Mouse (Mus musculus): ENCODE results near the gene Slc6a19. TPM values are rescaled to one million over a fixed set of nuclear protein-coding genes. Genes with fewer than 3 reads are reported as not detected.

Gene Slc6a19
- polyA plus RNA-seq, 1 experiment = 18.6 TPM

GRCm38 (mm10) chr13:73693333-73693732, 11.3 kb downstream of the Slc6a19 start:
- Histone ChIP-seq H3K27ac (ENCODE audit: control insufficient read depth, insufficient read depth, low read length) (no peak overlapping the region), H3K4me3 (ENCODE audit: control insufficient read depth, insufficient read depth, low read length) (no peak overlapping the region)
- WGBS = 83% methylated on average over 2 of the region's 2 CpGs

GRCm38 (mm10) chr13:73692249-73692868, 12.3 kb downstream of the Slc6a19 start:
- peak; percentile 81 for TF ChIP-seq CTCF (IDR thresholded peaks at IDR 0.05; ENCODE audit: borderline replicate concordance, control insufficient read depth, extremely low read depth, insufficient read depth, low read length, poor library complexity)
- no peak for TF ChIP-seq POLR2A (IDR thresholded peaks at IDR 0.05; ENCODE audit: control insufficient read depth, extremely low read depth, insufficient read depth, low read length, poor library complexity)
- 49% methylated on average over 10 of the region's 10 CpGs for WGBS
- H3K27ac ChIP-seq (ENCODE audit: control insufficient read depth, insufficient read depth, low read length) = peak overlapping the region; percentile 15; the same call in 1 of the 2 replicates
- no peaks in the 10 kb centered on the region for H3K36me3 ChIP-seq (ENCODE audit: control insufficient read depth, insufficient read depth, low read length)
- peak; percentile 91 for DNase-seq
- H3K27me3 ChIP-seq (ENCODE audit: control insufficient read depth, insufficient read depth, low read length) = no peaks in the 10 kb centered on the region
- H3K4me3 ChIP-seq (ENCODE audit: control insufficient read depth, insufficient read depth, low read length) = peak overlapping the region; percentile 13
- H3K4me1 ChIP-seq (replicated peaks; ENCODE audit: control insufficient read depth, insufficient read depth, low read length) = peaks cover 60% of the 10 kb centered on the region

More at GRCm38 (mm10) chr13:73693333-73693732, 11.3 kb downstream of the Slc6a19 start:
- DNase-seq = no peak
- Histone ChIP-seq H3K36me3 (ENCODE audit: control insufficient read depth, insufficient read depth, low read length) (no peaks in the 10 kb centered on the region), H3K27me3 (ENCODE audit: control insufficient read depth, insufficient read depth, low read length) (no peaks in the 10 kb centered on the region), H3K4me1 (replicated peaks; ENCODE audit: control insufficient read depth, insufficient read depth, low read length) (peaks cover 53% of the 10 kb centered on the region)
- TF ChIP-seq CTCF (IDR thresholded peaks at IDR 0.05; ENCODE audit: borderline replicate concordance, control insufficient read depth, extremely low read depth, insufficient read depth, low read length, poor library complexity) (no peak), POLR2A (IDR thresholded peaks at IDR 0.05; ENCODE audit: control insufficient read depth, extremely low read depth, insufficient read depth, low read length, poor library complexity) (no peak)

- Histone ChIP-seq H3K27me3 (ENCODE audit: control insufficient read depth, insufficient read depth, low read length) (no peaks in the 10 kb centered on the region), H3K27ac (ENCODE audit: control insufficient read depth, insufficient read depth, low read length) (peak overlapping the region; percentile 87), H3K4me1 (replicated peaks; ENCODE audit: control insufficient read depth, insufficient read depth, low read length) (peaks cover 78% of the 10 kb centered on the region), H3K36me3 (ENCODE audit: control insufficient read depth, insufficient read depth, low read length) (no peaks in the 10 kb centered on the region), H3K4me3 (ENCODE audit: control insufficient read depth, insufficient read depth, low read length) (peak overlapping the region; percentile 42)
- TF ChIP-seq CTCF (IDR thresholded peaks at IDR 0.05; ENCODE audit: borderline replicate concordance, control insufficient read depth, extremely low read depth, insufficient read depth, low read length, poor library complexity) (peak; percentile 19; the same call in 1 of the 2 replicates), POLR2A (IDR thresholded peaks at IDR 0.05; ENCODE audit: control insufficient read depth, extremely low read depth, insufficient read depth, low read length, poor library complexity) (peak; percentile 53; the same call in 1 of the 2 replicates)
- WGBS = 28% methylated on average over 4 of the region's 4 CpGs
- peak; percentile 73 for DNase-seq
Measured at GRCm38 (mm10) chr13:73688934-73689333, 15.7 kb downstream of the Slc6a19 start.

GRCm38 (mm10) chr13:73687601-73688000, 17.1 kb downstream of the Slc6a19 start:
- TF ChIP-seq POLR2A (IDR thresholded peaks at IDR 0.05; ENCODE audit: control insufficient read depth, extremely low read depth, insufficient read depth, low read length, poor library complexity) (no peak), CTCF (IDR thresholded peaks at IDR 0.05; ENCODE audit: borderline replicate concordance, control insufficient read depth, extremely low read depth, insufficient read depth, low read length, poor library complexity) (no peak)
- peaks cover 80% of the 10 kb centered on the region for H3K4me1 ChIP-seq (replicated peaks; ENCODE audit: control insufficient read depth, insufficient read depth, low read length)
- no peaks in the 10 kb centered on the region; the same call in 1 of the 2 replicates for H3K36me3 ChIP-seq (ENCODE audit: control insufficient read depth, insufficient read depth, low read length)
- no peak for DNase-seq
- H3K27me3 ChIP-seq (ENCODE audit: control insufficient read depth, insufficient read depth, low read length) = no peaks in the 10 kb centered on the region
- H3K4me3 ChIP-seq (ENCODE audit: control insufficient read depth, insufficient read depth, low read length) = peak overlapping the region; percentile 36
- H3K27ac ChIP-seq (ENCODE audit: control insufficient read depth, insufficient read depth, low read length) = peak overlapping the region; percentile 68
- 96% methylated on average over 3 of the region's 3 CpGs for WGBS

GRCm38 (mm10) chr13:73685502-73685901, 19.2 kb downstream of the Slc6a19 start:
- 68% methylated on average over 6 of the region's 6 CpGs for WGBS
- no peak for DNase-seq
- Histone ChIP-seq H3K27me3 (ENCODE audit: control insufficient read depth, insufficient read depth, low read length) (no peaks in the 10 kb centered on the region), H3K4me3 (ENCODE audit: control insufficient read depth, insufficient read depth, low read length) (0 out of 2 replicates have a peak overlapping the region, but pooled peaks have one; percentile 7), H3K4me1 (replicated peaks; ENCODE audit: control insufficient read depth, insufficient read depth, low read length) (peaks cover 78% of the 10 kb centered on the region), H3K36me3 (ENCODE audit: control insufficient read depth, insufficient read depth, low read length) (peaks cover 8% of the 10 kb centered on the region), H3K27ac (ENCODE audit: control insufficient read depth, insufficient read depth, low read length) (peak overlapping the region; percentile 68)
- TF ChIP-seq CTCF (IDR thresholded peaks at IDR 0.05; ENCODE audit: borderline replicate concordance, control insufficient read depth, extremely low read depth, insufficient read depth, low read length, poor library complexity) (no peak), POLR2A (IDR thresholded peaks at IDR 0.05; ENCODE audit: control insufficient read depth, extremely low read depth, insufficient read depth, low read length, poor library complexity) (no peak)

GRCm38 (mm10) chr13:73684412-73684811, 20.3 kb downstream of the Slc6a19 start:
- 94% methylated on average over 1 of the region's 1 CpGs for WGBS
- H3K4me3 ChIP-seq (ENCODE audit: control insufficient read depth, insufficient read depth, low read length) = no peak overlapping the region
- peaks cover 8% of the 10 kb centered on the region for H3K36me3 ChIP-seq (ENCODE audit: control insufficient read depth, insufficient read depth, low read length)
- H3K4me1 ChIP-seq (replicated peaks; ENCODE audit: control insufficient read depth, insufficient read depth, low read length) = peaks cover 71% of the 10 kb centered on the region
- no peak for DNase-seq
- H3K27ac ChIP-seq (ENCODE audit: control insufficient read depth, insufficient read depth, low read length) = no peak overlapping the region
- H3K27me3 ChIP-seq (ENCODE audit: control insufficient read depth, insufficient read depth, low read length) = no peaks in the 10 kb centered on the region
- TF ChIP-seq CTCF (IDR thresholded peaks at IDR 0.05; ENCODE audit: borderline replicate concordance, control insufficient read depth, extremely low read depth, insufficient read depth, low read length, poor library complexity) (no peak), POLR2A (IDR thresholded peaks at IDR 0.05; ENCODE audit: control insufficient read depth, extremely low read depth, insufficient read depth, low read length, poor library complexity) (no peak)

Measured in thymus, adult 2 months (tissue).